Mouse (Mus musculus) kidney, embryonic 15.5 days (tissue): Measurements from ENCODE around the gene Themis2. TPM values are rescaled to one million over a fixed set of nuclear protein-coding genes. Genes with fewer than 3 reads are reported as not detected.
"Not testable (repeated sequence)": the region's sequence is repeated elsewhere in the genome, so short reads cannot be mapped to it uniquely, and the experiment has no call there.

ENCODE experiments used
- ATAC-seq: fragments of 200-750 bp; cut with Nextera tagmentation; replicated peaks from 2 replicates; pipeline ENCODE4 v1.8.0; 2017; ENCODE audit warnings: moderate TSS enrichment; ENCODE audit not compliant: low FRiP score
- H3K27ac ChIP-seq: fragments of 300-500 bp; sonication (generic); 2 replicates; pipeline ENCODE4 v1.5.1; 2015; ENCODE audit warnings: mild to moderate bottlenecking, inconsistent platforms
- H3K27me3 ChIP-seq: fragments of 300-500 bp; sonication (generic); 2 replicates; pipeline ENCODE4 v1.6.1; 2015; ENCODE audit warnings: inconsistent platforms
- H3K36me3 ChIP-seq: fragments of 300-500 bp; sonication (generic); 2 replicates; pipeline ENCODE4 v1.6.1; 2015; ENCODE audit warnings: inconsistent platforms
- H3K4me1 ChIP-seq: fragments of 300-500 bp; sonication (generic); 2 replicates; pipeline ENCODE4 v1.6.1; 2015; ENCODE audit warnings: inconsistent platforms
- H3K4me2 ChIP-seq: fragments of 300-500 bp; sonication (generic); 2 replicates; pipeline ENCODE4 v1.6.1; 2015; ENCODE audit warnings: moderate library complexity, mild to moderate bottlenecking, inconsistent platforms
- H3K4me3 ChIP-seq: fragments of 300-500 bp; sonication (generic); replicated peaks from 2 replicates; pipeline ENCODE4 v1.5.1; 2015; ENCODE audit warnings: mild to moderate bottlenecking, inconsistent platforms
- H3K9ac ChIP-seq: fragments of 300-500 bp; sonication (generic); 2 replicates; pipeline ENCODE4 v1.6.1; 2015; ENCODE audit warnings: mild to moderate bottlenecking, inconsistent platforms
- H3K9me3 ChIP-seq: fragments of 300-500 bp; sonication (generic); replicated peaks from 2 replicates; pipeline ENCODE4 v1.6.1; 2016; ENCODE audit warnings: inconsistent platforms
- WGBS: fragments of 180-500 bp; shearing (Covaris S2); methylation state at CpG from one replicate; pipeline ENCODE4 v1.1.7; 2015; ENCODE audit warnings: mixed read lengths; 5-methylcytosine and 5-hydroxymethylcytosine counted together
- polyA plus RNA-seq: library from polyadenylated mRNA; unstranded; fragments of >200 nt; fragmentation: Nextera tagmentation; extraction: Ambion mirVana; gene quantifications from 2 replicates; pipeline ENCODE4 v1.2.1, GENCODE M21; 2015

The Themis2 gene
- polyA plus RNA-seq, 1 experiment from 2014 or later: 1.7 TPM

GRCm38 (mm10) chr4:132807771-132808641 is 11.8 kb upstream of the Themis2 start:
- no peak overlapping the region for H3K4me3 ChIP-seq
- H3K27me3 ChIP-seq: no peaks in the 10 kb centered on the region
- 76% methylated on average over 5 of the region's 5 CpGs for WGBS
- H3K9me3 ChIP-seq: 0 out of 2 replicates have a peak, but pooled peaks cover 3% of the 10 kb centered on the region
- no peaks in the 10 kb centered on the region for H3K36me3 ChIP-seq
- H3K9ac ChIP-seq: no peak overlapping the region
- no peak overlapping the region for H3K27ac ChIP-seq
- no peak for ATAC-seq
- H3K4me1 ChIP-seq: no peaks in the 10 kb centered on the region
- no peak overlapping the region for H3K4me2 ChIP-seq

GRCm38 (mm10) chr4:132806620-132807191 is 10.5 kb upstream of the Themis2 start:
- Histone ChIP-seq H3K27me3 (no peaks in the 10 kb centered on the region), H3K27ac (no peak overlapping the region), H3K4me1 (no peaks in the 10 kb centered on the region), H3K9ac (no peak overlapping the region), H3K4me3 (no peak overlapping the region), H3K9me3 (0 out of 2 replicates have a peak, but pooled peaks cover 3% of the 10 kb centered on the region), H3K4me2 (no peak overlapping the region), H3K36me3 (no peaks in the 10 kb centered on the region)
- ATAC-seq: no peak
- 85% methylated on average over 7 of the region's 7 CpGs for WGBS

GRCm38 (mm10) chr4:132805599-132806197 is 9.5 kb upstream of the Themis2 start:
- H3K9ac ChIP-seq: no peak overlapping the region
- WGBS: 84% methylated on average over 12 of the region's 12 CpGs
- H3K27me3 ChIP-seq: no peaks in the 10 kb centered on the region
- no peaks in the 10 kb centered on the region for H3K9me3 ChIP-seq
- no peak overlapping the region for H3K27ac ChIP-seq
- H3K36me3 ChIP-seq: no peaks in the 10 kb centered on the region
- H3K4me3 ChIP-seq: no peak overlapping the region
- no peaks in the 10 kb centered on the region for H3K4me1 ChIP-seq
- no peak for ATAC-seq
- H3K4me2 ChIP-seq: no peak overlapping the region

- H3K4me2 ChIP-seq: no peak overlapping the region
- no peaks in the 10 kb centered on the region for H3K9me3 ChIP-seq
- ATAC-seq: no peak
- H3K4me1 ChIP-seq: no peaks in the 10 kb centered on the region
- H3K27ac ChIP-seq: no peak overlapping the region
- 83% methylated on average over 5 of the region's 5 CpGs for WGBS
- H3K36me3 ChIP-seq: no peaks in the 10 kb centered on the region
- H3K27me3 ChIP-seq: no peaks in the 10 kb centered on the region
- H3K4me3 ChIP-seq: no peak overlapping the region
- no peak overlapping the region for H3K9ac ChIP-seq
Observed at GRCm38 (mm10) chr4:132805146-132805545, 9.0 kb upstream of the Themis2 start.

- H3K27me3 ChIP-seq: no peaks in the 10 kb centered on the region
- H3K4me1 ChIP-seq: no peaks in the 10 kb centered on the region
- no peaks in the 10 kb centered on the region for H3K9me3 ChIP-seq
- H3K36me3 ChIP-seq: no peaks in the 10 kb centered on the region
- no peak overlapping the region for H3K27ac ChIP-seq
- no peak overlapping the region for H3K4me2 ChIP-seq
- WGBS: 94% methylated on average over 6 of the region's 6 CpGs
- H3K4me3 ChIP-seq: no peak overlapping the region
- no peak overlapping the region for H3K9ac ChIP-seq
- no peak for ATAC-seq
Observed at GRCm38 (mm10) chr4:132804331-132804730, 8.1 kb upstream of the Themis2 start.

GRCm38 (mm10) chr4:132803876-132804275 is 7.7 kb upstream of the Themis2 start:
- Histone ChIP-seq H3K9ac (no peak overlapping the region), H3K36me3 (no peaks in the 10 kb centered on the region), H3K27ac (no peak overlapping the region), H3K4me1 (no peaks in the 10 kb centered on the region), H3K27me3 (no peaks in the 10 kb centered on the region), H3K4me2 (no peak overlapping the region), H3K9me3 (no peaks in the 10 kb centered on the region), H3K4me3 (no peak overlapping the region)
- ATAC-seq: no peak
- WGBS: 97% methylated on average over 7 of the region's 7 CpGs

- H3K4me3 ChIP-seq: no peak overlapping the region
- H3K27ac ChIP-seq: no peak overlapping the region
- H3K9ac ChIP-seq: no peak overlapping the region
- H3K9me3 ChIP-seq: no peaks in the 10 kb centered on the region
- WGBS: 92% methylated on average over 5 of the region's 5 CpGs
- H3K4me1 ChIP-seq: no peaks in the 10 kb centered on the region
- no peaks in the 10 kb centered on the region for H3K36me3 ChIP-seq
- no peak for ATAC-seq
- H3K4me2 ChIP-seq: no peak overlapping the region
- H3K27me3 ChIP-seq: no peaks in the 10 kb centered on the region
Observed at GRCm38 (mm10) chr4:132803212-132803611, 7.0 kb upstream of the Themis2 start.

- H3K4me1 ChIP-seq: no peaks in the 10 kb centered on the region
Observed at GRCm38 (mm10) chr4:132802171-132802637, 6.0 kb upstream of the Themis2 start.

GRCm38 (mm10) chr4:132801176-132802077 is 5.2 kb upstream of the Themis2 start:
- Histone ChIP-seq H3K4me1 (no peaks in the 10 kb centered on the region), H3K27me3 (peaks cover 3% of the 10 kb centered on the region), H3K9me3 (no peaks in the 10 kb centered on the region), H3K4me3 (no peak overlapping the region), H3K4me2 (no peak overlapping the region), H3K27ac (0 out of 2 replicates have a peak overlapping the region, but pooled peaks have one; percentile 37), H3K36me3 (no peaks in the 10 kb centered on the region), H3K9ac (no peak overlapping the region)
- WGBS: 90% methylated on average over 18 of the region's 18 CpGs
- ATAC-seq: no peak

More at GRCm38 (mm10) chr4:132802171-132802637, 6.0 kb upstream of the Themis2 start:
- no peak for ATAC-seq
- H3K9ac ChIP-seq: no peak overlapping the region
- no peak overlapping the region for H3K4me3 ChIP-seq
- no peaks in the 10 kb centered on the region for H3K9me3 ChIP-seq
- 0 out of 2 replicates have a peak overlapping the region, but pooled peaks have one; percentile 37 for H3K27ac ChIP-seq
- H3K4me2 ChIP-seq: no peak overlapping the region
- H3K27me3 ChIP-seq: no peaks in the 10 kb centered on the region
- H3K36me3 ChIP-seq: no peaks in the 10 kb centered on the region
- WGBS: 61% methylated on average over 16 of the region's 16 CpGs

- peaks cover 18% of the 10 kb centered on the region for H3K27me3 ChIP-seq
- no peak for ATAC-seq
- 86% methylated on average over 4 of the region's 4 CpGs for WGBS
Observed at GRCm38 (mm10) chr4:132799845-132800244, 3.7 kb upstream of the Themis2 start.

GRCm38 (mm10) chr4:132798666-132799065 is 2.5 kb upstream of the Themis2 start:
- not testable (repeated sequence) for H3K4me2 ChIP-seq, H3K27ac ChIP-seq, H3K9me3 ChIP-seq, ATAC-seq, H3K36me3 ChIP-seq, H3K9ac ChIP-seq, H3K4me3 ChIP-seq
- peaks cover 24% of the 10 kb centered on the region for H3K27me3 ChIP-seq
- H3K4me1 ChIP-seq: peaks cover 23% of the 10 kb centered on the region
- WGBS: 91% methylated on average over 3 of the region's 3 CpGs

More at GRCm38 (mm10) chr4:132799845-132800244, 3.7 kb upstream of the Themis2 start:
- Histone ChIP-seq H3K9me3 (no peaks in the 10 kb centered on the region), H3K4me1 (peaks cover 12% of the 10 kb centered on the region), H3K9ac (no peak overlapping the region), H3K4me2 (no peak overlapping the region), H3K4me3 (no peak overlapping the region), H3K36me3 (no peaks in the 10 kb centered on the region), H3K27ac (no peak overlapping the region)
